Mouse (Mus musculus): Measurements from ENCODE around the gene Agap3. TPM values are rescaled to one million over a fixed set of nuclear protein-coding genes. Genes with fewer than 3 reads are reported as not detected.

Gene Agap3
- polyA plus RNA-seq, 1 experiment from 2014 or later, result 18.8 TPM

DNA sequence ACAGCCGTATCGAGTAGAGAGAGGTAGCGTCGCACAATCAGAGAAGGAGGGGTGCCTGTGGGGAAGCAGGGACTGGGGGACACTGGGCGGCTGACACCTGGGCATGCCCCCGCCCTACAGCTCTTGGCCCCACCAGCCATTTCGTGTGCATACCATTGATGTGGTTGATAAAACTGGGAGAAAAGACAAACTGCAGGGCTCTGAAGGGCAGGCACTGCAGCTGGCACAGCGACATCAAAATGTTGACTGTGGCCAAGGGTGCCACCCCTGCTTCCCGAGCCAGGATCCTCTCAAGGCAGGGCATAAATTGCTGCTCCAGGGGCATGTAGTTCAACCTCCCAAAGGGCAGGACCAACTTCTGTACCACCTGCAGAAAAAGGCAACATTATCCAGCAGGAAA, 9.9 kb upstream of the Agap3 start:
- H3K27ac ChIP-seq, result no peak overlapping the region
- no peak for ATAC-seq (replicated peaks; ENCODE audit: low FRiP score)
- H3K9ac ChIP-seq, result no peak overlapping the region
- WGBS, result 83% methylated on average over 9 of the region's 9 CpGs
- no peaks in the 10 kb centered on the region for H3K27me3 ChIP-seq
- no peak overlapping the region for H3K4me3 ChIP-seq (replicated peaks)
- no peak overlapping the region for H3K4me2 ChIP-seq
- H3K9me3 ChIP-seq (replicated peaks), result no peaks in the 10 kb centered on the region
- H3K4me1 ChIP-seq, result peaks cover 26% of the 10 kb centered on the region
- H3K36me3 ChIP-seq, result peaks cover 69% of the 10 kb centered on the region

DNA sequence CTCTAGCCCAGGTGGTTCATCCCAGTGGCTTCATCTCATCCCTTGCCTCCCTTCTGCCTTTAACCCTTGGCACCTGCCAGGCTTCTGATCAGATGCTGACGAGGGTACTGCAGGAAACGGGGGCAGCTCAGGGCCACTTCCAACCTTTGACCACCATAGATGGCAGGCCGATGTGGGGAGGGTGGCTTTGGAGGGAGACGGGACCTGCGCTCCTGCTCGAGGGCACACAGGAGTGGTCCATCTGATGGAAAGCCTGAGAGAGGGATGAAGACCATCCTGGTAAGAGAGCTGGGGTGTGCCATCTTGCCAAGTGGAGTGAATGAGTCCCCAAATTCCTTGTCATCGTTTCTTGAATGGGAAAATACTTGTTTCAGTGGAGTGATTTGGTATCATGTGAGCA, 8.8 kb upstream of the Agap3 start:
- no peak for ATAC-seq (replicated peaks; ENCODE audit: low FRiP score)
- WGBS, result 88% methylated on average over 7 of the region's 7 CpGs
- H3K4me2 ChIP-seq, result no peak overlapping the region
- H3K36me3 ChIP-seq, result peaks cover 57% of the 10 kb centered on the region
- H3K9ac ChIP-seq, result no peak overlapping the region
- no peaks in the 10 kb centered on the region for H3K27me3 ChIP-seq
- no peak overlapping the region for H3K27ac ChIP-seq
- H3K9me3 ChIP-seq (replicated peaks), result no peaks in the 10 kb centered on the region
- peaks cover 36% of the 10 kb centered on the region for H3K4me1 ChIP-seq
- H3K4me3 ChIP-seq (replicated peaks), result no peak overlapping the region; the same call in 1 of the 2 replicates

DNA sequence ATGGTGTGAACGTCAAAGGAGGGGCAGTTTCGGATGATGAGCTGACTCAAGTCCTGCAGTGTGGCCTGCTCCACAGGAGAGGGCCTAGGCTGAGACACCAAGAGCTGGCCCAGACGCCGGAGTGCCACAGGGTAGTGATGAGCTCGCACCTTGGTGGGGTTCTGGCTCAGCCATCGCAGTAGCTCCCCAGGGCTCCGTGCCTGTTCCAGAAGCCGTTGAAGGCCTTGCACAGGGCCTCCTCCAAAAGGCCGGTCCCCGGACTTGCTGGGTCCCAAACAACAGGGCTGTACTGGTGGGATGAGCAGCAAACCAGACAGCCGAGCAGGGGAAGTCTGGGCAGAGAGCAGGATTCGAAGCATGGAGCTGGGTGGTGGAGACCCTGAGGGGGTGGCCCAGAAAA, 8.1 kb upstream of the Agap3 start:
- H3K27me3 ChIP-seq, result no peaks in the 10 kb centered on the region
- H3K27ac ChIP-seq, result peak overlapping the region; percentile 94; the same call in 1 of the 2 replicates
- H3K4me2 ChIP-seq, result peak overlapping the region; percentile 85
- H3K4me3 ChIP-seq (replicated peaks), result peak overlapping the region; percentile 91
- peaks cover 50% of the 10 kb centered on the region for H3K36me3 ChIP-seq
- H3K9ac ChIP-seq, result peak overlapping the region; percentile 98
- H3K9me3 ChIP-seq (replicated peaks), result no peaks in the 10 kb centered on the region
- ATAC-seq (replicated peaks; ENCODE audit: low FRiP score), result no peak
- H3K4me1 ChIP-seq, result peaks cover 36% of the 10 kb centered on the region
- WGBS, result 82% methylated on average over 12 of the region's 12 CpGs

DNA sequence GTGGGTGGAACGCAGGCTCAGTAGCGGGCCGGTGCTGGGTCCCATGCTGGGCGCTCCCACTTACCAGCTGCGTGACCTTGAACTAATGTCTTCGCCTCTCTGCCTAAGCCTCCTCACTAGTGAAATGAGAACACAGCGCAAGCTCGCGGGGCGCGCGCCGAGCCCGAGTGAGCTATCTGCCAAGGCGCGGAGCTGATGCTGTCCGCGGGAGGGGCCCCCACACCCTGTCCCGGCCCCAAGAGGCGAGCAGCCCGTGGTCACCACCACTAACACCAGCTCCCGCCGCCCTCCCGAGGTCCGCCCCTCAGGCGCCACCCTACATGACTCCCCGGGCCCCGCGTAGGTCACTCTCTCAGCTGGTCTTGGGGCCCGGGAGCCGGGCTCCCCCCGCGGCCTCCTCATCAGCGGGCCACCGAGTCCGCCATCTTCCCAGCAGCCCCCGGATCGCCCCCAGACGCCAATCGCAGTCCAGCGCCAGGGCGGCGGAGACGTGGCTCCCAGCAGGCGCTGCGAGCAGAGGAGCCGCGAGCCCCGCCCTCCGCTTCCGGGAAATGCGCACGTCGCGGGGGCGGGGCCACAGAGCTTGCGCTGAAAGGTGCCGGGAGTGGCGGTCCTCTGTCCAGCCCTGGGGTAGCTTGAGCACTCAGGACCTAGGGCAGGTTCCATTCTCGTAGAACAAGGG, 7.1 kb upstream of the Agap3 start, which contains the start of gene Fastk:
TSS of gene Fastk (minus strand) at position 542 of the 682 bp plus-strand sequence.
- Histone ChIP-seq H3K9me3 (replicated peaks) (no peaks in the 10 kb centered on the region), H3K27ac (peak within 1 kb of the TSS; percentile 94), H3K4me3 (replicated peaks) (peak within 1 kb of the TSS; percentile 91), H3K4me1 (peaks cover 36% of the 10 kb centered on the region), H3K9ac (peak within 1 kb of the TSS; percentile 98), H3K4me2 (peak within 1 kb of the TSS; percentile 85), H3K36me3 (peaks cover 40% of the 10 kb centered on the region), H3K27me3 (peaks cover 1% of the 10 kb centered on the region; the same call in 1 of the 2 replicates)
- peak; percentile 85 for ATAC-seq (replicated peaks; ENCODE audit: low FRiP score)
- under 1% methylated on average over 60 of the region's 60 CpGs for WGBS

DNA sequence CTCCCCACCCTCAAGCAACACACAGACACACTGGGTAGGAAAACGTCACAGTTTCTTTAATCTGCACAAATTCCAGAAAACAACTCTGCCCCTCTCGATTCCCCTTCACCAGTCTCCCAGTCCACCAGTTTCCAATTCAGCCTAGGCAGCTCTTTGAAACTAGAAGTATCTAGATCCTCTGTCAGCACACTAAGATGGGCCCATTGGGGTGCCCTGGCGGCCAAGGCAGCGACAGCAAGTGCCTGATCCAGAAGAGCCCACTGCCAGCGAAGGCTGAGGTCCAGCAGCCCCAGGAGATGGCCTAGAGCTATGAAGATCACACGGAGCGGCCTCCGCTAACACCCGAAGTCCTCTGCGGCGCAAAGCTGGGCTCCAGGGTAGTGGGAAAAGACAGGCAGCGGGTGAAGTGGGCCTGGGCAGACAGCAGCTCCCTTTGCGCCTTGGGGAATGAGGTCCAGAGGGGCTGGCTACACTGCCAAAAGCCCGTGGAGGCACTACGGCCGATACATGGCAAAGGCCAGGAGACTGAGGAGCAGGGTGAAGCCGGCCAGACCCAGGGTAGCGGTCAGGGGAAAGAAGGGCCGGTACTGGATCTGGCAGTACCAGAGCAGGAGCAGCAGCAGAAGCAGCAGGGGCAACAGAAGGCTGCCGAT, 6.4 kb upstream of the Agap3 start:
- 55% methylated on average over 20 of the region's 20 CpGs for WGBS
- no peaks in the 10 kb centered on the region for H3K9me3 ChIP-seq (replicated peaks)
- H3K27ac ChIP-seq, result peak overlapping the region; percentile 94
- H3K4me2 ChIP-seq, result peak overlapping the region; percentile 85
- peaks cover 33% of the 10 kb centered on the region for H3K36me3 ChIP-seq
- peak overlapping the region; percentile 98 for H3K9ac ChIP-seq
- H3K4me3 ChIP-seq (replicated peaks), result peak overlapping the region; percentile 91
- peaks cover 36% of the 10 kb centered on the region for H3K4me1 ChIP-seq
- peaks cover 3% of the 10 kb centered on the region; the same call in 1 of the 2 replicates for H3K27me3 ChIP-seq
- 0 out of 2 replicates have a peak, but pooled peaks have one; percentile 1 for ATAC-seq (replicated peaks; ENCODE audit: low FRiP score)

DNA sequence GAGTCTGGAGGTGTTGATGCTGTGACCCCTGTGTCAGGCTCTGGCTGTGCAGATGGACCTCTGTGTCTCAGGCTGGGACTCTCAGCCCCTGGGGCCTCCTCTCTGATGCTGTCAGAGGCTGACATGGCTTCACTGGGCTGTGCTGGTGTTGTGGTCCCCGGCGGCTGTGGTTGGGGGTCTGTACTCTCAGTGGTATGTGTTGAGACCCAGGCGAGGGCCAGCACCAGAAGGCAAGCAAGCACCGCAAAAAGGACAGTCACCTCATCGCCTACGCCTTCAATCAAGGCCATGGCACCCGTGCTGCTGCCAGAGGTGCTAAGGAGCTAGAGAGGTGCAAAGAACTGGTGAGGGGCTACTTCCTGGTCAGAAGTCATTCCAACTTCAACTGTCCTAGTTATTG, 5.3 kb upstream of the Agap3 start:
- Histone ChIP-seq H3K4me1 (peaks cover 45% of the 10 kb centered on the region), H3K27me3 (peaks cover 3% of the 10 kb centered on the region; the same call in 1 of the 2 replicates), H3K4me2 (peak overlapping the region; percentile 76), H3K36me3 (peaks cover 23% of the 10 kb centered on the region), H3K9ac (no peak overlapping the region), H3K27ac (no peak overlapping the region), H3K4me3 (replicated peaks) (peak overlapping the region; percentile 68; the same call in 1 of the 2 replicates), H3K9me3 (replicated peaks) (no peaks in the 10 kb centered on the region)
- 90% methylated on average over 7 of the region's 7 CpGs for WGBS
- ATAC-seq (replicated peaks; ENCODE audit: low FRiP score), result no peak

DNA sequence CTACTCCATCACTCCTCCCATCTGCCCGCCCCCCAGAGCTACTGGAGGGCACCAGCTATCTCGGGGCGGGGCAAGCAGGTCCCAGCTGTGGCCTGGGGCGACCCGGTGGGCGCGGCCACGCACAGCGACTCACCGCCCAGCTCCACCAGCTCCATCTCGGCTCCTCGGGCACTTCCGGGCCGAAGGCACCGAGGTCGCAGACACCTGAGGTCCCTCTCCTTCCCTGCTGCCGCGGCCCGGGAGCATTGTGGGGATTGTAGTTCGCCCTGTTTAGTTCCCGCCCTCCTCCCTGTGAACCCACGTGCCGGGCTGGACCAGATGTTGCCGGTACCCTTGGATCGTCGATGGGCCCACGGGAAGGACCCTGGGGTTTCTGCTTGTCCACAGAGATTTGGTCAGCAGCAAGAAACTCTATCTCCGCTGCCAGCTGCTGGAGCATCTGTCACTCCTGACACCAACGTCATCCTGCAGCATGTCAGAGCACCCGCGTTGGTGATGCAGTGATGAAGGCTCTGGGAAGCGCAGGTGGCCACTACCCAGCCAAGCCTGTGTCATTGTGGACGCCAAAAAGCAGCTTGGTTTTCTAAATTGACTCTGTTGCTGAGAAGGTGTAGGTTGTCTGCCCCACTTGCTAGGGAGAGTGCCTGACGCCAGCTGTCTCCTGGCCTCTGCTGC, 4.2 kb upstream of the Agap3 start, which contains the start of gene Tmub1:
TSS of gene Tmub1 (minus strand) at position 231 of the 675 bp plus-strand sequence.
- Histone ChIP-seq H3K36me3 (peaks cover 11% of the 10 kb centered on the region), H3K27ac (peak within 1 kb of the TSS; percentile 34), H3K9ac (peak within 1 kb of the TSS; percentile 59), H3K9me3 (replicated peaks) (no peaks in the 10 kb centered on the region), H3K4me1 (peaks cover 49% of the 10 kb centered on the region), H3K4me2 (peak within 1 kb of the TSS; percentile 76), H3K4me3 (replicated peaks) (peak within 1 kb of the TSS; percentile 68), H3K27me3 (peaks cover 3% of the 10 kb centered on the region; the same call in 1 of the 2 replicates)
- 2% methylated on average over 34 of the region's 34 CpGs for WGBS
- ATAC-seq (replicated peaks; ENCODE audit: low FRiP score), result peak; percentile 66

DNA sequence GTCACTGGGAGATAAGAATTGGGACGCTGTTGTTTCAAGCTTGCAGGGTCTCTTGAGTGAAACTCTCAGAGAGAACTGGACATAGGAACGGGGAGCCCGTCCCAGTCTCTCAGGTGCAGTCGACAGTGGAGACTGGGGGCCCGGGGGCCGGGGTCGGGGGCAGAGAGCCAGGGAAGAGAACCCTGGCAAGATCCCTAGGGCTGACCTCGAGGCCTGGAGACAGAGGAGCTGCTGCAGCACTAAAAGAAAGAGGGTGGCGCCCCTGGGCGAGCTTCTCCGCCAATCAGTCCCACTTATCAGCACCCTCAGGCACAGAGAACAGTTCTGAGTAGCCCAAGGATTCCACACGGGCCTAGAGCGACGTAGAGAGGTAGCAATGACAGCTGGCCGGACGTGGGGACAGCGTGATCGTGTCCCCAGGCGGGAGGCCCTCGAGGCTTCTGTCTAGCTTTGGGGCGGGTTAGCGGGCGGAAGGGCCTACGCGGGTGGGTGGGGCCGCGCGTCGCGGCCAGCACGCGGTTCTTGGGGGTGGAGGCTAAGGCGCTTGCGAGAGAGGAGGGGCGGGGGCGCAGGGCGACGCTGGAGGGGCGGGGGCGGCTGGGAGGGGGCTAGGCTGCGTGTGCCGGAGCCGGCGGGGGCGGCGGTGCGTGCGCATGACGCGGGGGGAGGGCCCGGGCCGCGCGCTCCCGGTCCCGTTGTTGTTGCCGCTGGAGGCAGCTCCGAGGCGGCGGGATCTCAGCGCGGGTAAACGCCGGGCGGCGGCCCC, 530 bp upstream of the Agap3 start:
- H3K9ac ChIP-seq, result peak overlapping the region; percentile 90
- peaks cover 63% of the 10 kb centered on the region for H3K4me1 ChIP-seq
- no peaks in the 10 kb centered on the region for H3K36me3 ChIP-seq
- H3K9me3 ChIP-seq (replicated peaks), result no peaks in the 10 kb centered on the region
- H3K4me3 ChIP-seq (replicated peaks), result peak overlapping the region; percentile 87
- ATAC-seq (replicated peaks; ENCODE audit: low FRiP score), result peak; percentile 79
- 3% methylated on average over 58 of the region's 66 CpGs for WGBS
- peaks cover 3% of the 10 kb centered on the region; the same call in 1 of the 2 replicates for H3K27me3 ChIP-seq
- peak overlapping the region; percentile 94 for H3K4me2 ChIP-seq
- H3K27ac ChIP-seq, result peak overlapping the region; percentile 89

DNA sequence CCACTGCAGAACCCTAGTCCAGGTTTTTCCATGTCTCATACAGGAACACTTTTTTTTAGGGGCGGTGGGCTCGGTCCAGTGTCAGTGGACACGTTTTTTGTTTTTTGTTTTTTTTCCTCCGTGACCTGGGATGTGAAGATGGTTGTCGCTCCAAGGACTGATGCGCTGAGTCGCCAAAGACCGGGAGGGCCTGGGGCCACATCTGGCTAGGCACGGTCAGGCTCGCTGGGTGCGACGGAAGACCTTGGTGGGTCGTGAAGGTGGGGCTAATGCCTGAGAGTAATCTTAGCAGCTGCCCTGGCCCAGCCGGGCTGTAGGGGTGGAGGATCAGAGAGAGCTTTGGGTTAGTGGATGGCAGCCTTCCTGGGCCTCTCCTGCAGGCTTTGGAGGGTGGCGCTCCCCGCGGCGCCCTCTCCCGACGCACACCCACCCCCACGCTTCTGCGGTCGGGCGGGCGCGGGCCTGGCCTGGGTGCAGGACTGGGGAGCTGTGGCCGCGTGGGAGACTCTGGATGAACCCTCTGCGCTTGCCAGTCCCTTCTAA, 785 bp downstream of the Agap3 start:
- Histone ChIP-seq H3K27me3 (peaks cover 3% of the 10 kb centered on the region; the same call in 1 of the 2 replicates), H3K36me3 (0 out of 2 replicates have a peak, but pooled peaks cover 3% of the 10 kb centered on the region), H3K9me3 (replicated peaks) (no peaks in the 10 kb centered on the region), H3K4me3 (replicated peaks) (peak overlapping the region; percentile 87), H3K27ac (peak overlapping the region; percentile 89), H3K4me2 (peak overlapping the region; percentile 94), H3K9ac (peak overlapping the region; percentile 90), H3K4me1 (peaks cover 54% of the 10 kb centered on the region)
- 0% methylated on average over 28 of the region's 29 CpGs for WGBS
- ATAC-seq (replicated peaks; ENCODE audit: low FRiP score), result peak; percentile 15; the same call in 1 of the 2 replicates

DNA sequence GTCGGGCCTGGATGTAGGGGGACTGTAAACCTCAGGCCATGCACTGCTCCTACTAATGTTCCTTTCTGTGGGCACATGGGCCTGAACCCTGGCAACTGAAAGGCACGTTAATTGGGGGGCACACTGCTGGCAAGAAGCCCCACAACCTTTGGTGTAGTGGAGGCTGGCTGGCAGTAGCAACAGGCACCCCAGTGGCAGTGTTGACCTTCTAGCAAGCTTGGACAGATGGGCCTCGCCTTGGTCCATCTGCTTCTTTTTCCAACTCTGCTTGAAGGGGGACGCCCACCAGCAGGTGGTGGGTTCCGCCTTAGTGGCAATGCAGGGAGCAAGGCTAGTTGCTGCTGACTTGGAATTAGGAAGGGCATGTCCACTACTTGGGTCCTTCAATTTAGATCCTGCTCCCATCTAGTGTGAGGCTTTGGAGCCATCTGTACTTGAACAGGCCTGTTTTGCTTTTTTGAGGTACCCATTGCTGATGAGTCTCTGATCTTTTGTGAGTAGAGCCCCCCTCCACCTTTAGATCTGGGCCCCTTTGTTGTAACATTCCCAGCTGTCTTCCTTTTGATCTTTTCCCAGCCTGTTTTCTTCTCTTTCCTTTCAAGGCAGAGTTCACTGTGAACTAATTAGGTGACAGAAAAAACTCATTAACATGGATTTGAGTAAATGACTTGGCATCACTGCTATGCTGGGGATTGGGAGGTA, 1.5 kb downstream of the Agap3 start:
- Histone ChIP-seq H3K36me3 (0 out of 2 replicates have a peak, but pooled peaks cover 5% of the 10 kb centered on the region), H3K27me3 (peaks cover 3% of the 10 kb centered on the region; the same call in 1 of the 2 replicates), H3K27ac (peak overlapping the region; percentile 89), H3K4me3 (replicated peaks) (peak overlapping the region; percentile 87), H3K9me3 (replicated peaks) (no peaks in the 10 kb centered on the region), H3K9ac (peak overlapping the region; percentile 90), H3K4me1 (peaks cover 50% of the 10 kb centered on the region), H3K4me2 (peak overlapping the region; percentile 94)
- no peak for ATAC-seq (replicated peaks; ENCODE audit: low FRiP score)
- WGBS, result 11% methylated on average over 5 of the region's 5 CpGs

All from kidney, embryonic 15.5 days (tissue).